Mouse (Mus musculus) myocyte (in vitro differentiated cells): Measurements from ENCODE around the gene Epb41.

Experiments used
- CEBPB ChIP-seq: IDR thresholded peaks from 2 replicates; pipeline ENCODE4 v1.6.1; 2011; ENCODE audit warnings: mild to moderate bottlenecking, moderate library complexity; ENCODE audit not compliant: poor library complexity, insufficient read depth, severe bottlenecking
- E2F4 ChIP-seq: IDR thresholded peaks from one replicate; pipeline ENCODE4 v1.6.1; 2011; ENCODE audit warnings: mild to moderate bottlenecking, control low read depth, moderate library complexity; ENCODE audit not compliant: insufficient read depth
- MAX ChIP-seq: IDR thresholded peaks from one replicate; pipeline ENCODE4 v1.6.1; 2011; ENCODE audit warnings: low read depth, mild to moderate bottlenecking, control low read depth
- MYOD1 ChIP-seq, 3 experiments: IDR thresholded peaks; one replicate each; pipeline ENCODE4 v1.6.1; 2011; ENCODE audit warnings: control low read depth in 2 of 3, low read depth in 2 of 3, mild to moderate bottlenecking in 2 of 3, moderate library complexity in 1 of 3; ENCODE audit not compliant: insufficient read length in 2 of 3, control insufficient read depth in 1 of 3
- POLR2A ChIP-seq: IDR thresholded peaks from one replicate; pipeline ENCODE4 v1.6.1; 2011; ENCODE audit warnings: low read depth, mild to moderate bottlenecking, control low read depth, moderate library complexity; ENCODE audit not compliant: insufficient read length
- POLR2AphosphoS2 ChIP-seq: IDR thresholded peaks from one replicate; pipeline ENCODE4 v1.6.1; 2011; ENCODE audit warnings: low read depth, control low read depth; ENCODE audit not compliant: insufficient read length
- SRF ChIP-seq: IDR thresholded peaks from one replicate; pipeline ENCODE4 v1.6.1; 2011; ENCODE audit warnings: low read depth; ENCODE audit not compliant: control insufficient read depth, insufficient read length
- TCF12 ChIP-seq: IDR thresholded peaks from one replicate; pipeline ENCODE4 v1.6.1; 2011; ENCODE audit warnings: mild to moderate bottlenecking, control low read depth; ENCODE audit not compliant: poor library complexity, insufficient read depth, severe bottlenecking
- USF1 ChIP-seq: IDR thresholded peaks from one replicate; pipeline ENCODE4 v1.6.1; 2011; ENCODE audit warnings: low read depth, mild to moderate bottlenecking, control low read depth, moderate library complexity

DNA sequence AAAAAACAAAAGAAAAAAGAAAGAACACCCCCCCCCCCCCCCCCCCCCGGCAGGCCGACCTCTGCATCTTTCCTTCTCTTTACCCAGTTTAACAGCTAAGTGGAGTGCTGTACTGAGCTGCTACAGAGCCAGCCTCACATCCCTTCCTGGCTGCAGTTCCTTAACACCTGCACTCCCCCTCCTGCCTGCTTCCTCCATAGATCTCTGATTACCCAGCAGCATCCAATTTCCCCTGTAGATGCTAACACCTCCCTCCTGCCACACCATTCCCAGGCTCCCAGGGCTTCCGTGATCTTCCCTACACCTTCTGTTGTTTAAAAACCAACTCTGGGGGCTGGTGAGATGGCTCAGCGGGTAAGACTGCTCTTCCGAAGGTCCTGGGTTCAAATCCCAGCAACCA, 163.6 kb downstream of the Epb41 start:
- TF ChIP-seq E2F4 (no peak), MAX (no peak), POLR2A (no peak), POLR2AphosphoS2 (no peak), USF1 (no peak), CEBPB (no peak), TCF12 (no peak), SRF (no peak), MYOD1 (IDR thresholded peaks at IDR 0.05; ENCODE audit: control insufficient read depth in 1 of 3, insufficient read length in 2 of 3, low read depth in 2 of 3) (no peak)
